Mouse (Mus musculus) heart, postnatal 14 days (tissue): Measurements from ENCODE around the gene Dock6. TPM values are rescaled to one million over a fixed set of nuclear protein-coding genes. Genes with fewer than 3 reads are reported as not detected.

Source experiments
- DNase-seq, 2 experiments: peaks; one replicate each; pipeline ENCODE4 v3.0.0; 2021 to 2022
- intact Hi-C: fragments of 180-260 bp; cut with DNase I; formaldehyde crosslinking; loops from one replicate; pipeline ENCODE4 v1.15.1; 2025
- microRNA-seq, 2 experiments: library from miRNA; unstranded; fragments of <30 nt; microRNA quantifications; one replicate each; pipeline ENCODE4 v1.2.0; 2021 to 2022
- total RNA-seq, 2 experiments: library from RNA; stranded (reverse); gene quantifications; 2 replicates each; pipeline ENCODE4 v1.2.3; 2021

Gene Dock6
- total RNA-seq, 2 experiments from 2014 or later: 46.1 to 57.3 TPM

- DNase-seq: peak; percentile 30 to 39
- intact Hi-C loops: loop anchor here (5.0 kb wide), 1 partner anchor 57 kb away; no protein-coding TSS in a partner anchor
Observed at GRCm38 (mm10) chr9:21754516-21755321, 97.7 kb downstream of the Dock6 start.

GRCm38 (mm10) chr9:21754003-21754402 lies 98.4 kb downstream of the Dock6 start:
- peak; percentile 85 to 91 for DNase-seq
- intact Hi-C loops: loop anchor here (5.0 kb wide), 1 partner anchor 57 kb away; no protein-coding TSS in a partner anchor

DNA sequence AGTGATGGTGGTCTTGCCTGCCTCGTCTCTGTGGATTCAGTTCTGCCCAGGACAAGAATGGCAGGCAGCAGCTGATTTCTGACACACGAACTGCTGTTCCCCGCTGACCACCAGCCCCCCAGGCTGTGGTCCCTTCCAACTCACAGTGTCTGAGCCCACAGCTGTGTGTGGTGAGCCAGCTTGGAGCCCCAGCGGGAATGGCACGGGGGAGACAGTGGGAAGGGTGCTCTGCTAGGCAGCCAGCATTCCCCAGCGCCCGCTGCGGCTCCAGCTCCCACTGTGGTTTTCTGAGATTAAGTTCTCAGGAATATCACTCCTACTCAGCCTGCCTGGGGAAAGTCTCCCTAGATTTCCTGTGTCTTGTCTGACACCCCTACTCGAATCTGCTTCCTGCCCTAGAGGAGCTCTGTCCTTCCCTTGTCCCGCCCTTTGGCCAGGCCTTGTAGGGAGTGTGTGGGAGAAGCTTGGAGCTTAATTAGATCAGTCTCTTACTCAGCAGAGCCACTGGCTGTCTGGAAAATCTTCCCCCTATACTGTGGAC lies 100.1 kb downstream of the Dock6 start:
- DNase-seq: peak; percentile 55 to 72
- intact Hi-C loops: loop anchor here (5.0 kb wide), 1 partner anchor 55 kb away; no protein-coding TSS in a partner anchor

DNA sequence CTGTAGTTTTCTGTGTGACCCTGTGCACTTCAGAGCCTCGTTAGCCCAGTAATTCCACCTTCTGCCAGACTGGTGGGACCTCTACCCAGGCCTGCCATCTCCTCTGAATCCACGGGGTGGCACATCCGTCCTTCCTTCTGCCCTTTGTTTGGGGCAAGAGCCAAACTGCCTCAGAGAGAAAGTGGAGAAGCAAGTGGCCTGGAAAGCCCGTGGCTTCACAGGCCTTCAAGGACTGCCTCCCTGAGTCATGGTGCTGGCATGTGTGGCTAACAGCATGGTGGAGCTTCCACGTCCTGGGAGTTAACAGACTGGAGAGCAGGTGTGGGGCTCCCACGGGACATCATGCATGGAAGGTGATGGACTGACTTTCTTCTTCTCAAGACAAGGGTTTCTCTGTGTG lies 101.1 kb downstream of the Dock6 start:
- DNase-seq: peak; percentile 37 to 58
- intact Hi-C loops: loop anchor here (1.0 to 5.0 kb wide), 2 partner anchors 53 to 54 kb away; no protein-coding TSS in a partner anchor

DNA sequence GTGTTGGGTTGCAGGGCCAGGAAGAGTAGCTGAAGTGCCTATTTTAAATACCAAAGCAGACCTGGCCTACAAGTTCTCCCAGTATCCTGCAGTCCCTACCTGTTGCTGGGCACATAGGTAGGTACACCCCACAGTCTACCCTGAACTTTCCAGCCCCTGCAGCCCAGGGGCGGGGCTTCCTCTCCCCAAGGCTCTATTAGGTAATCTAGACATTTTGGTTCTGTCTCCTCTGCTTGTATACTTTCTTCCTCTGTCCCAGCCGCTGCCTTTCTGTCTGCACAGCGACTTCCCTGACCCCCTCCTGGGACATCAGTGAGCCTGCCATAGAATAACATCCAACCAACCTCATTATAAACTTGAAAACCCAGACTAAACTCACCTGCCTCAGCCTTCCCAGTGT lies 102.1 kb downstream of the Dock6 start:
- intact Hi-C loops: loop anchor here (5.0 kb wide), 1 partner anchor 53 kb away; no protein-coding TSS in a partner anchor

More for the DNA sequence above, 102.1 kb downstream of the Dock6 start:
- DNase-seq: no peak

Small RNA genes lying within 50 kb of the gene (microRNA-seq; reads per million reads assigned to microRNA genes)
- gene Mir7083: 7.7 to 22.6 reads per million in 2 experiments

Other genes starting within 250 kb of the Dock6 start
- 10 to 100 TPM; 46.5 to 51.6 TPM for gene Smarca4, start 236.5 kb downstream of the Dock6 start, total RNA-seq
- 1 to 10 TPM; 3.4 to 3.8 TPM for gene Ldlr, start 129.2 kb downstream of the Dock6 start, total RNA-seq
- gene Spc24, start 92.3 kb downstream of the Dock6 start, total RNA-seq: 1 to 10 TPM; 4.7 to 6.5 TPM
- gene Kank2, start 53.9 kb downstream of the Dock6 start, total RNA-seq: 10 to 100 TPM; 52.6 to 53.3 TPM
- not detected for gene Angptl8, start 17.1 kb downstream of the Dock6 start, total RNA-seq
- gene Rab3d, start 65.6 kb upstream of the Dock6 start, total RNA-seq: 1 to 10 TPM; 8.2 to 9.7 TPM
- 1 to 10 TPM; 1.1 to 1.6 TPM for gene Ccdc159, start 74.8 kb upstream of the Dock6 start, total RNA-seq
- gene Tmem205, start 74.9 kb upstream of the Dock6 start, total RNA-seq: 10 to 100 TPM; 22.7 to 27.6 TPM
- gene Plppr2, start 84.4 kb upstream of the Dock6 start, total RNA-seq: 1 to 10 TPM; 1.8 to 2.0 TPM
- gene Swsap1, start 103.1 kb upstream of the Dock6 start, total RNA-seq: 1 to 10 TPM; 6.1 to 7.0 TPM
- gene Epor, start 110.9 kb upstream of the Dock6 start, total RNA-seq: 1 to 10 TPM; 1.6 to 2.5 TPM
- gene Rgl3, start 136.8 kb upstream of the Dock6 start, total RNA-seq: 1 to 10 TPM; 1.0 to 1.3 TPM
- gene Ccdc151, start 150.0 kb upstream of the Dock6 start, total RNA-seq: under 1 TPM in 1 of 2 experiments, not detected in 1; 0.17 TPM
- gene Prkcsh, start 150.2 kb upstream of the Dock6 start, total RNA-seq: 10 to 100 TPM; 66.5 to 66.7 TPM
- gene Elavl3, start 199.4 kb upstream of the Dock6 start, total RNA-seq: 1 to 10 TPM in 1 of 2 experiments, under 1 TPM in 1; 0.12 to 1.1 TPM
- not detected for gene Gm49318, start 218.6 kb upstream of the Dock6 start, total RNA-seq
- gene Zfp653, start 218.7 kb upstream of the Dock6 start, total RNA-seq: 1 to 10 TPM; 5.3 to 6.4 TPM
- gene Ecsit, start 232.8 kb upstream of the Dock6 start, total RNA-seq: 10 to 100 TPM; 91.7 to 91.8 TPM
- 1 to 10 TPM; 5.4 to 9.5 TPM for gene Cnn1, start 246.6 kb upstream of the Dock6 start, total RNA-seq